Mouse (Mus musculus) mesoderm, embryonic 11.5 days (tissue): ENCODE measurements around the gene Gp1bb.

Experiments
- DNase-seq: peaks from one replicate; pipeline ENCODE4 v3.0.0-alpha.2; 2012; ENCODE audit warnings: low read depth, low spot score

Gp1bb gene

DNA sequence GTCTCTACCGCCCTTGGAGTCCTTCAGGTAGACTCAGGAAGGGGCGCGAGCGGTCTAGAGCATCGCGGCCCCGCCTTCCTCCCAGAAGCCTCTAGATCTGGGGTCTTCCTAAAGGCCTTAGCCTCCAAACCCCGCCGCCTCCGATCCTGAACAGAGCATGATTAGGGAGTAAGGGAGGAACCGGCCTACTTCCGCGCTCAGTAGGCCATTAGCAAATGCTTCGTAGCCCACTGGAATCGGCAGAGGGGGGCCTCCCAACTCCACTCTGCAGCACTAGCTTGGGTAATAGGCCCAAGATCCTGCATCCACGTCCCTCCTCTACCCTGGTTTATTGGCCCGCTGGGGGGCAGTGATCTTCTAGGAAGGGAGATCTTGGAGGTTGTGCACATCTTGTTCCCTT lies at the start of gene Gp1bb:
TSS of gene Gp1bb (minus strand) at position 385 of the 400 bp plus-strand sequence.
- no peak for DNase-seq

DNA sequence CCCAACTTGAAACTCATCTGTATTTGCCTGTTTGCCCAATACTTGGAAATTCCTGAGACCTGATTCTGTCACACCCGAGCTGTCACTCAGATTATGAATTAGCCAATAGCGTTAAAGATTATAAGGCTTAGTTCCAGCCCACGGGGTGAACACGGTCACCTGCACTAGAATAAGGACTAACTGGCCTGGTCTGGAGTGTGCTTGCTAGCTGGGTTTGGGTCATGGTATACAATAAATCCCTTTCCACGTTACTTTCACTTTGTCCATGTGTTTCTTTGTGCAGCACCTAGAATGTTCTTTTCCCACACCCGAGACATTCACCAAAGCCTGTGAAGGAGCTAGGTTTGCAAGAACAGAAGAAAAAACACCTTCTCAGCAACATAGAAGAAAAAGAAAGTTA lies 47.7 kb upstream of the Gp1bb start:
- DNase-seq: no peak

DNA sequence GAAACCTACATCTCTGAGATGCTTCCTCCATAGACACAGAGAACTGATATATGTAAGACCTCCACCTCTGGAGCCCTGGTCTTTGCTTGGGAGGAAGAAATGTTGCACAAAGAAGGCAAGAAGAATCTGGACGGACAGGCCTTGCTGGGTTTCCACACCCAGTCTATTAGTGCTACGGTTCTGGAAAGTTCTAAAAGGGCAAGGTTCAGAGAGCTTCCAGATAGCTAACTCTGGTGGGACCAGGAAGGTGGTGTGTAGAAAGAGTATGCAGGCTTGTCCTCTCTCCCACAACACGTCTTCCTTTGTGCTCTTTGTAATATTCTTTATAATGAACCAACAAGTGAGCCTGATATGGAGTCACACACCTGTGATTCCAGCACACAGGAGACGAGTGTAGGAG lies 36.4 kb upstream of the Gp1bb start:
- DNase-seq: no peak

DNA sequence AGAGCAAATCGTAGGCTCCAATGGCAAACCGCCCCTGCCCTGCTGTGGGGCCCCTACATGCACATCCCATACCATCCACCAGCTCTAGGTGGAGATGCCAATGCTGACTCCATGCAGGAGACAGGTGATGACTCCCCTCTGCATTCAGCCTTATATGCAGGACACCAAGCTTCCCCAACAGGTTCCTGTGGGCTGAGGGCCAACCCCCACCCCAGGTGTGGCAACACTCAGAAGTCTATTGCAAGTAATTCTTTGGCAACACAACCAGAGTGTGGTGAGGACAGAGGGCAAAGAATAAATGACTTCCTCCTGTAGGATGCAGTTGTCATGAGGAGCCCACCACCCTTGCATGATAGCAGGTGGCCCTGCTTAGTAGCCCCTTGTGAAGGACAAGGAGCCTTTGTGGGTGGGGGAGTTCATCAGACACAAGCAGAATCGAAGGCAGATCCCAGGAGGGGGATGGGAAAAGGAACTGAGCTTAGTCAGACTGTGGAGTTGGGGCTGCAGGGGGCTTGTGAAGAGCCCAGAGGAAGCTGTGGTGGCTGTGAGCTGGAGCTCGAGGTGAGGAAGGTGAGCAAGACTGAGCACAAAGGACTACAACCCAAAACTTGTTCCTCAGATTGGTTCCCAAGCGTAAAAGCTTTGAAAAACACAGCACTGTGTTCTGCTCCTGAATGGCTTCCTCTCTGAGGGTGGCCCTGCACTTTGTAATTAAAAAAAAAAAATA lies 33.3 kb upstream of the Gp1bb start:
- no peak for DNase-seq

DNA sequence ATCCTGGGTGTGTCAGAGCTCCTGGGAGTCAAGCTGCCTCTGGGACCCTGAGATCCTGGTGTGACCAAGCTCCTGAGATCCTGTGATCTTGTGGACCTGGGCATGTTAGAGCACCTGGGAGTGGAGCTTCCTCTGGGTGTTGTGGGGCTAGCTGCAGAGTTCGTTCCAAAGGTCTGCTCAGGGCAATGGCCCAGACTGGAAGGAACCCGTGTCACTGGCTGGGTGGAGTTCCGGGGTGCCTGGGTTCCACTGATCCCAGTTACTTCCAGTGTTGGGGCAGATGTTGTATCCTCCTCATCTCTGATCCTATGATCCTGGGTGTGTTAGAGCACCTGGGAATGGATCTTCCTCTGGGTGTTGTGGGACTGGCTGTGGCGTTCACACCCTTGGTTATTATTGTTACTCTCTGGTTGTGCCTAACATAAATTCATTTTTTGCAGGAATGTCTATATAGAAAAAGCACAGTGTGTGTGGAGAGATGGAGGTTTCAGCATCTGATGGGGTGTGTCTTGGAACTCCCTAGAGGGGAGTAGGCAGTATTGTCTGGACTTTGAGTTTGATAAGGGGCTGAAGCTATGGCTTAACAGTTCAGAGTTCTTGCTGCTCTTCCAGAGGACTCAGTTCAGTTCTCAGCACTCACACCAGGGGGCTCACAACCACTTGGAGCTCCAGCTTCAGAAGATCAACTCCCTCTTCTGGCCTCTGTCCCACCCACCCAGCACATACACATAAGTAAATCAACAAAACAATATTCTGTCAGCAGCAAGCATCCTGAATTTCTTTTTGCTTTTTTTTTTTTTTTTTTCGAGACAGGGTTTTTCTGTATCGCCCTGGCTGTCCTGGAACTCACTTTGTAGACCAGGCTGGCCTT lies 31.3 kb upstream of the Gp1bb start:
- no peak for DNase-seq

DNA sequence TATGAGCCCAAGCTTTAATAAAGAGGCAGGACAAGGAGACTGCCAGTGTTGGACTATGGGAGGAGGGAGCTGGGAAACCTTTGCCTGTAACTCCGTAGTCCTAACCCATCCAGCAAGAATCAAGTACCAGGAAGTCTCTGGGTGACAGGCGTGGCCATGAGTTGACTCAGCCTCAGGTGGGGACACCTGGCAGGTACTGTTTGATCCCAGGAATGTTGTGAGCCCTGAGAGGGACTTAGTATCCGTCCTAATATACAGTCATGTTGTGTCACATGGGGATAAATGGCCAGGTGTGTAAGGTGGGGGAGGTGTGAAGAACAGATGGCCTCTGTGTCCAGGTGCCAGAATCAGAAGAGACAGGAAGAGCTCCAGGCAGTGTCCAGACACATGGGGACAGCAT lies 26.9 kb upstream of the Gp1bb start:
- DNase-seq: no peak

DNA sequence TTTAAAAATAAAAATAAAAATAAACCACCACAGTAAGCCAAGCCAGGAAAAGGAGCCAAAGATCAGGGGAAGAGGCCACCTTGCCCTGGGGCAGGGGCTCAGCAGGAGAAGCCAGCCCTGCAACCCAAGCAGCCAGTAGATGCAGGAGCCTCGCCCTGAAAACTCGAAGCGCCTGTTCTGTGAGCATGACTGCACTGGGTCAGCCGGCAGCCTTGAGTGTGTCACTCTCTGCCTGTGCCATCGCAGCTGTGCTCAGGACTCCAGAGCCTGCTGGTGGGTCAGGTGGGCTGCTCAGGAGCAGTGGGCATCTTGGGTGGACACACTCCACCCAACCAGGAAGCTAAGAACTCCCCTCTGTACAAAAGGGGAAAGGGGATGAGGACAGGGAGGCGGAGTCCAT lies 23.1 kb upstream of the Gp1bb start:
- DNase-seq: no peak

DNA sequence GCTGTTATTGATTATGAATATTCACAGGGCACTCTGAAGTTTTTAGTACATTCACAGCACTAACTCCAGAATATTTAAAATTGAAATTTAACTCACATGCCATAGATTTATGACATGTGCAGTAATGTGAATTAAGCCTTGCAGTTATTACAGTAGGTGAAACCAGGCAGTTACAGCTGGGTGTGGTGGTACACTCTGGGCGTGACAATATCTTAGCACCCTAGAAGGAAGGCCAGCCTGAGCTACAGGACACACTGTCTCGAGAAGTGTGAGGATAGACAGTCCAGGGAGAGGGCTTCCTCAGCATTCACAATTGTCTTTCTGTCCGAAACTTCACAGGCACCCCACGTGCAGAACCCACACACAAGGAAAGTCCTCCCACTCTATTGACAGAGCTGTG lies 22.3 kb upstream of the Gp1bb start:
- no peak for DNase-seq

DNA sequence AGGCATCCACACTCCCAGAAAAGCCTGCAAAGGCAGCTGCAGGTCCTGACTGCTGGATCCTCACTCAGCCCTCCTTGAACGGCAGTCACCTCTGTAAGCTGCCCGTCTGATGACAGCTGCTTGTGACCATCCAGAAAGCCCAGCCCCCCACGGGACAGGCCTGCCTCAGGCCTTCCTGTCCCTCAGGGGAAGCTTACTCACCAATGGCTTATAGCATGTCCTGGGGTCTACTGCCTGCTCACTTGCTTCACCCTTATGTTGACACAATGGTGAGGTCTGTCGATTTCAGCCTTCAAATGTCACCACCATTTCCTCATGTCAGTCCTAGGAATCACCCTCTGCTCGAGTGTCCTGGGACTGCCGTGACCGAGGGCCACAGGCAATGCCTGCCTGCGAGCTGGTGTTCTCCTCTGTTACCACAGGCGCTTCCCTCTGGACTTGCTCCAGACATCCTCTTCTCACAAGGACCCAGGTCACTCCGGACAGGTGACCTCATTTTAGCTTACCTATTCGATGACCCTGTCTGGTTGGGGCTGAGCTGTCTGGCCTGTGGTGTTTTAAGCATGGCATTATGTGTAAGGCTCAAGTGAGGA lies 21.3 kb upstream of the Gp1bb start:
- DNase-seq: no peak

DNA sequence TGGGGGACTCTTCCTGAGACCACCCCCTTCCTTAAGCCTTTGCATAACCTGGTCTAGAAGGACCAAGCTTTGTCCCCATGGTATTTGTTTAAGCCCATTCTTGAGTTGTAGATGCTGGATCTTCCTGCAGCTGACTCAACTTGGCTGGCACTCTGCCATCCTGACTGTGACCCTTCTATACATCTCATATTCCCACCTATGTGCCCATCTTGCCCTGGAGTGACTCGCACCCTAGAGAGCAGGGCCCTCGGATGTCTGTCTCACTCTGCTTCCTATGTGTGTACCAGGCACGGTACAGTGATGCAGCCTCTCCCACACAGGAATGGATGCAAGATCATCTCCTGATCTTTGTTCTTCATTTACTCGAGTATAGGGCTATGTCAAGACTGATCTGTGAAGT lies 20.7 kb upstream of the Gp1bb start:
- no peak for DNase-seq

DNA sequence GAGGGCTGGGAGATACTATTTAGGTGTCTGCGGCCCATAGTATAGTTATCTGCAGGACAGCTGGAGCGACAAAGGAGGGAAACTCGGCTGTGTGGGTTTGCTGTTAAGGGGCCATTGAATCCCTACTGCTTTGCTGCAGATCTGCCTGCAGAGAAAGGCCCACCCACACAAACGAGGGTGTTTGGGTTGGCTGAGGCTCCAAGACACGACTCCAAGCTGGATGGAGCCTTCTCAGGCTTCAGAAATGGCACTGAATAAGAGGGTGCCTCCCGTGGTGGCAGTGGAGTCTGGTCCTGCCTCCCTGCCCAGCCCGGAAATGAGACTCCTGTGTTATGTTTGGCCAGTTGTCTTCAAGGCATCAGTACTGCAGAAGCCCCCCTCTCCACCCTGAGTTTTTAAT lies 20.1 kb upstream of the Gp1bb start:
- no peak for DNase-seq

DNA sequence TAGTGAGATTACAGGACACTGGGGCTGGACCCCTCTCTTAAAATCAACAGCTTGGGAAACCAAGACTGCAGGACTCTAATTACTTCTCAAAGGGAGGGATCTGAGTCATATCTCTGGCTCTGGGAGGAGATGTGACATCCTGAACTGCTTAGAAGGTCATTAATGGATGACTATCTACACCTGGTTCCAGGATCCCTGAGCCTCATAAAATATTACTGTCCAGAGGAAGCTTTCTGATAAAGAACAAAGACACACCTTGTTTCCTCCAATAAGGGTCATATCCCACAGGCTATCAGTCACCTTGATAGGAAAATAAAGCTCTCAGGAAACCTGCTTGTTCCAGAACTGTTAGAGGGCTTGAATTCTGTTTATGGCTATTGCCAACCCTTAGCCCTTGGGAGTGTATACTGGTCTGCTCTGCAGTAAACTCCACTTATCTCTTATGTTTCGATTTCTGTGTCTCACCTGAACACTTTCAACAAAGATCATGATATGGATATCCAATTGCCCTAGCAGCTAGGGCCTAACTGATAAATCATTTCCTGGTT lies 17.3 kb upstream of the Gp1bb start:
- DNase-seq: no peak

DNA sequence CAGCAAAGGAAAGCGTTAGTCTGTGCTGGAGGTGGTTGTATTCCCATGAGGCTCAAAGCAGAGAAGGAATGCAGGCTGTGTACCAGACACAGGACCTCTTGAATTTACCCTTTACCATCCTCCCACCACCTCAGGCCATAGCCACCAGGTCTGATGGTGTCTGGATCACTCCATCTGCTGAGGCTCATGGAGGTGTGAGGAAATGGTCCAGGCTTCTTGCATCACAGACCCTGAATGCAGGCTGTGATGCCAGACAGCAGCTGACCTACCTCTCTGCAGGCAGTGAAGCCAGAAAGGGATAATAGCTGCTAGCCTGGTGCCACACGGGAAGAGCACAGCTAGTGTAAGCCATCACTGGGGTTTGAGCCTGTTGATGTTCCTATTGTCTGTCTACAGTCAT lies 16.2 kb upstream of the Gp1bb start:
- no peak for DNase-seq

DNA sequence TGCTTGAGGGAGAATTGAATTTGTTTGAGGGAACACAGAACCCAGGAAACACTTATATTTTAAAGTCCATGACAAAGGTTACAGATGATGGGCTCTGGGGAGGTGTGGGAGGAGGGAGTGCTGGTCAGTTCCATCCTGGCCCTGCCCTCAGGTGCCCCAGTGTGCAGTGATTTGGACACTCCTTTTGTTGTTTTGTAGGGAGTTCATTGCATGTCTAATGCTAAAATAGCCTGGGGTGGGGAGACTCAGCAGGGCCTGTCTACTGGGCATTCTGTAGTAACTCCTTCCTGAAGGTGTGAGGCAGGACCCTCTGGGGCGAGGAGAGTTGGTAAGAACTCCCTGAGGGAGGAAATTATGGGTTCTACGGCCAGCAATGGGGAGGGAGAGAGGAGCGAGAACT lies 14.6 kb upstream of the Gp1bb start:
- no peak for DNase-seq

DNA sequence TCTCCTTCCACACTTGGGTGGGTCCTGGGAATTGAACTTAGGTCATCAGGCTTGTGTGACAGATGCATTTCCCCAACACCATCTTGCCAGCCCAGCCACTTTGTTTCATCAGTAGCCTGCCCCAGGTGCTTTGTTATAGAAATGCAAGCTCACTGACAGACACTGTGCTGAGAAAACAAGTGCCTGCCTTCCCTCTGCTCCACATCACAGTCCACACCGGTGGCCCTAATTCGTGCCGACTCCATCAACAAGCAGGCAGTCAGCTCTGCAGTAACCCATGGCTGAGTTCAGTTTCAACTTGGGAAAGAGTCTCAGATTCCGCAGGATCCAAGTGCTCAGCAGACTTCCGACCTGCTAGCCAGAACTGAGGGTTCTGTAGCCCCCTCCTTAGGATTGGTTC lies 14.2 kb upstream of the Gp1bb start:
- no peak for DNase-seq

DNA sequence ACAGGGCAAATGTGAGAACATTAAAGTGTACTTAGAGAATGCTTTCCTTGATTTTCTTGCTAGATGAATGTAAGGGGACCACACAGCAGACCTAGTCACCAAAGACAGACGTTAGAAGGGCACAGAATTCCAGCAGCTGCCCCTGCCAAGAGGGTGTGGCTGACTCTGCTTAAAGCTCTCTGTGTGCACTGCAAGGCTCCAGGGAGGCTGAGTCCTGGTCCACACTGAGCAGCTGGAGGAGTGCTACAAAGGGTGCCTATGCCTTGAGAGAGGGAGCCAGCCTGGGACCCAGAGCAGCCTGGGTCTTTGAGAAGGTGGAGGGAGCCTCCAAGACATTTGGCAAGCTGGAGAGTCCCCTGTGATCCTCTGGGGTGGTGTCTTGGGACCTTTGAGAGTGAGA lies 11.1 kb upstream of the Gp1bb start:
- no peak for DNase-seq

DNA sequence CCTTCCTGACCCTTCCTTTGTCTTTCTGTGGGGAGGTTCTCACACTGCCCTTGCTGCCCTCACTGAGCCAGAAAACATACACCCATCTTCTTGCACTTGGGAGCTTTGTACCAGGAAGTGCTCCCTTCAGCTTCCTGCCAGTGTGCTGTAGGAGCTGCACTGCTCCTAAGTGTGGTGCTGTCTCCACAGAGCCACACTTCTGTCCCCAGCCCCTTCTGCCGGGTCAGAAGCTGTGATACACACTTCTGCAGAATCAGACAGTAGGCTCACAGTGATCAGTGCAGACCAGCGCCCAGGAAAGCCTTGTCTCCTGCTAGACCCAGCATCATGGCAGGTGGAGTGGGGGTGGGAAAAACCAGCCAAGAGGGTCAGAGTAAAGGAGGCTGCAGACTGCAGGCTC lies 10.6 kb upstream of the Gp1bb start:
- DNase-seq: no peak

DNA sequence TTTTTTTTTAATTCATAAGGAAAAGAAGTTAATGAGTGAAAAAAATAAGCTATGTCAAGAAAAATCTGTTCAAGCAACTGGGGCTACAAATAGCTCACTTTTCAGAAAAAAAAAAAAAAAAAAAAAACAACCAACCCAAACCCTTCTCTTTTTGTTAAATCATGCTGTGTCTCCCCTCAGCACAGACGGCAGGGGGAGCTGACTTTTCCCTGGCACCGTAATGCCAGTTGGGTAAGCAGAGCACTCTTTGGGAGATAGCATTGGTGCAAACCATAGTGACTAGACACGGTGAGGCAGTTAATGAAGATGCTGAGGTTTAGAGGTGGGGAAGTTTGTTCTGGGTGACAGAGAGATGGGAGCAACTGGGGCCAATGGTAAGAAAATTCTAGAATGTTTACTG lies 9.9 kb upstream of the Gp1bb start:
- DNase-seq: no peak

DNA sequence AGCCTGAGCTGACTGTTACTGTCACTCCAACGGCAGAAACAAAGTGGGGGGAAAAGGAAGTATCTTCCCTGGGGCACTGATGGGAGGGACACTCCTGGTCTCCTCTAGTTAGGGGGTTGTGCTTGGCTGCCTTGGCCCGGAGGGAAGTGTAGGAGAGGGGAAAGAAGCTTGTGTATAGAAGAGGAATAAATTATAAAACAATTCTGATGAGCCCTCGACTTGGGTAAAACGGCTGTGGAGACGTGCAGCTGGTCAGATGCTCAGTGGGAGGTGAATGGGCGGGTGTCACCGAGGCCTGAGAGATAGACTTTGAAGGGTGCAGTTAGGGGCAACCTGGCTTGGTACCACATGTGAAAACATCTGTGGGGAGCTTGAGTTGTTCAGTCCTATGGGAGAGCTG lies 8.9 kb upstream of the Gp1bb start:
- DNase-seq: no peak

DNA sequence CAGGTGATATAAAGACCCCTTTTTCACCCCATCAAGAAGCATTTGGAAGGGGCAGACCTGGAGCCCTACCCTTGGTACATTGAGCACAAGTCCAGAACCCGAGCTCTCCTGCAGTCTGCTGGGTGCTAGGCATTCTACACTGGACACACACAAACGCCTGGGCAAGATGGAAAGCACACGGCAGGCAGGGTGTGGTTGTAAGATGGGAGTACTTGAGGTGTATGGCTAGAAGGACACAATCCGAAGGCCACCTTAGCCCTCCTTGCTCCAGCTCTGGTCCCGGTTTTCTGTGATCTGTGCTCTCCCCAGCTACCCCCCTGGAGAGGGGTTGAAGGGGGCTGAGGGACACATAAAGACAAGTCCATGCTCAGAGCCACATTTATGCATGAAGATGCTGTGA lies 8.1 kb upstream of the Gp1bb start:
- no peak for DNase-seq

DNA sequence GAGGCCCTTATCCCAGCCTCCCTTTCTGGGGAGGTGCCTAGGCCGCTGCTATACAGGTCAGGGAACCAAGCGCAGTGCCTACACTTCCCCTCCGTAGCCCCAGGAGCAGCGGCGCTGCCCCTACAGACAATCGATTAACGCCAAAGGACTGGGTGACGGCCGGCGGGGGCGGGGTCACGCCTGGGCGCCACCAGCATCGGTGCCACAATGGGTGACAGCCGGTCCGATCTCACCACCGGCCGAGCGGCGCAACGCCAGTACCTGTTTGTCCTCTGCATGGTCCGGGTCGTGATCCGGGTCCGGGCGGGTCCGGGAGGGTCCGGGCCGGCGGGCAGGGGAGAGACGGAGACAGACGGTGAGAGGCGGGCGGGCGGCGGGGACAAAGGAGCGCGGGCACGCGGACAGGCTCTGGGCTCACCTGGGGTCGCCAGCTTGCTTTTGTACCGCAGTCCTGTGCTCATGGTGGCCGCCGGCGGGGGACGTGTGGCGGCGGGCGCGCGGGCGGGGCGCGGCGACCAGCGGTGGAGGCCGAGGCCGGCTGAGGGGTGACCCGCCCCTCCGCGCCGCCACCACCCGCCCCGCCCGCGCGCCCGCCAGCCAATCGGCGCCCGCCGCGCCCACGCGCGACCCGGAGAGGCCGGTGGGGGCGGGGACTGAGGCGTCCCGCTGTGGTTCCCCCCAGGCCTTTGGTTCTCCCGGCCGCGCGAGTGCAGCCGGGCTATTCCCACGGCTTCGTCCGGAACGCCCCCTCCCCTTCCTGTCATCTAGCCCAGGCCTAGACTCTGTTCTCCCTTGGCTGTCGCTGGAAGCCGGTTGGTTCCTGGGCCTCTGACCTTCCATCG lies 7.4 kb upstream of the Gp1bb start, which contains the start of gene Sept5:
TSS of gene Sept5 (minus strand) at position 565 of the 842 bp plus-strand sequence.
- peak; percentile 64 for DNase-seq

DNA sequence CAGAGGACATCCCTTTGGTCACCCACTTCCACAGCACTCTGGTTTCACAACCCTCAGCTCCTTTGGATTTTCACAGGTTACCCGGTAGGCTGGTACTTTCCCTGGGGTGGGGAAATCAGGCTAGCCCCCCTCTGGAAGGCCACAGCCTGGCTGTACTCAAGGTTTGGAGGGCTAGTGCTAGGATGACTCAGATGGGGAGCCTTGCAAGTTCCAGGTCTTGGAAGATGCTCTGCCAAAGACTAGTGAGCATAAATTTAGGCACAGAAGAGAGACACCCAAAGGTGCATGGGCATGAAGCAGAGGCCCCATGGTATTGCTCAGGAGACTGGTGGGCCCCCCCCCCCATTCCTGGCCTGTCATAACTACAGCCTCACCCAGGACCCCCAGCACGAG lies 6.7 kb upstream of the Gp1bb start:
- DNase-seq: no peak
